ENCODE assay signal across 22 mouse cellular contexts in the genomic region with DNA sequence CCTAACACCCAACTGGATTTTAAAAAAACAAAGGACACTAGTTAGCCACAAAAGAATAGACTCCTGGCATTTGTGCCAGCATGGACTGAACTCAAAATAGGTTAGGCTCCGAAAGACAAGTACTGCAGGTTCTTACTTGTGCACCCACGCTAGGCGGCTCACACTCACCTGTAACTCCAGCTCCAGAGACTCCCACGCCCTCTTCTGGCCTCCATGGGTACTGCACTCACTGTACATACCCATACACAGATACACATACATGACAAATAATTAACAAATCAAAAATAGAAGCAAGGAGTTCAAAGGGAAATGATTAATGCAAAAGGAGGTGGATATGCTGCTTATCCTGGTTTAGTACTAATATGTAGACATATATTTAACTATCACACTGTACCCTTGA.
DNase-seq lines count a peak whose midpoint lies in the region; ATAC-seq and TF ChIP-seq lines count a peak whose summit lies in the region.
"Had no signal": no experiment of that assay in that cellular context is flagged by ENCODE, and none has a peak within 500 bp of the region (broad histone marks: within the 10 kb centered on the region; RNA-seq: fewer than 3 reads in every experiment).

No protein-coding gene starts in this region.

- no peaks in the 10 kb centered on the region for H3K9me3 ChIP-seq in hindbrain, postnatal 0 days (ENCODE audit: low read length)
- no peaks in the 10 kb centered on the region for H3K9me3 ChIP-seq in hindbrain, embryonic 16.5 days (ENCODE audit: control insufficient read depth, low read length)
- H3K9me3 ChIP-seq in lung, postnatal 0 days (ENCODE audit: low read length): no peaks in the 10 kb centered on the region
- H3K9me3 ChIP-seq: hindbrain, embryonic 13.5 days; intestine, embryonic 15.5 days; kidney, embryonic 15.5 days; limb, embryonic 15.5 days had no signal

- no peaks in the 10 kb centered on the region for H3K36me3 ChIP-seq in hindbrain, postnatal 0 days (ENCODE audit: insufficient read depth, low read length)
- no peaks in the 10 kb centered on the region for H3K36me3 ChIP-seq in hindbrain, embryonic 16.5 days (ENCODE audit: control insufficient read depth, insufficient read depth, low read length)
- no peaks in the 10 kb centered on the region for H3K36me3 ChIP-seq in lung, postnatal 0 days (ENCODE audit: insufficient read depth, low read length)
- H3K36me3 ChIP-seq: hindbrain, embryonic 13.5 days; intestine, embryonic 15.5 days; kidney, embryonic 15.5 days; limb, embryonic 15.5 days had no signal

- no peaks in the 10 kb centered on the region for H3K4me1 ChIP-seq in hindbrain, postnatal 0 days (ENCODE audit: insufficient read depth, low read length)
- peaks cover 9% of the 10 kb centered on the region; the same call in 1 of the 2 replicates for H3K4me1 ChIP-seq in hindbrain, embryonic 16.5 days (ENCODE audit: control insufficient read depth, insufficient read depth, low read depth, low read length)
- H3K4me1 ChIP-seq in lung, postnatal 0 days (ENCODE audit: insufficient read depth, low read depth, low read length): no peaks in the 10 kb centered on the region
- H3K4me1 ChIP-seq: intestine, embryonic 15.5 days; kidney, embryonic 15.5 days; limb, embryonic 15.5 days had no signal

- H3K4me3 ChIP-seq in hindbrain, postnatal 0 days (ENCODE audit: low read length): no peak overlapping the region
- H3K4me3 ChIP-seq in hindbrain, embryonic 16.5 days (ENCODE audit: low read length): no peak overlapping the region
- no peak overlapping the region for H3K4me3 ChIP-seq in lung, postnatal 0 days (ENCODE audit: low read depth, low read length)
- H3K4me3 ChIP-seq: hindbrain, embryonic 13.5 days; intestine, embryonic 15.5 days; kidney, embryonic 15.5 days; limb, embryonic 15.5 days had no signal

- no peaks in the 10 kb centered on the region for H3K27me3 ChIP-seq in hindbrain, postnatal 0 days (ENCODE audit: insufficient read depth, low read length)
- H3K27me3 ChIP-seq in hindbrain, embryonic 16.5 days (replicated peaks; ENCODE audit: control insufficient read depth, insufficient read depth, low read length): no peaks in the 10 kb centered on the region
- H3K27me3 ChIP-seq in lung, postnatal 0 days (replicated peaks; ENCODE audit: insufficient read depth, low read length): no peaks in the 10 kb centered on the region
- H3K27me3 ChIP-seq: hindbrain, embryonic 13.5 days; intestine, embryonic 15.5 days; kidney, embryonic 15.5 days; limb, embryonic 15.5 days had no signal

- WGBS in hindbrain, postnatal 0 days: 75% methylated on average over 4 of the region's 4 CpGs
- WGBS in hindbrain, embryonic 16.5 days: 72% methylated on average over 4 of the region's 4 CpGs
- WGBS in lung, postnatal 0 days: 73% methylated on average over 4 of the region's 4 CpGs

- no peak overlapping the region for H3K4me2 ChIP-seq in hindbrain, postnatal 0 days (ENCODE audit: low read depth, low read length)
- H3K4me2 ChIP-seq in hindbrain, embryonic 16.5 days (ENCODE audit: low read length): no peak overlapping the region
- no peak overlapping the region for H3K4me2 ChIP-seq in lung, postnatal 0 days (replicated peaks; ENCODE audit: low read depth, low read length)
- H3K4me2 ChIP-seq: hindbrain, embryonic 13.5 days; intestine, embryonic 15.5 days; kidney, embryonic 15.5 days; limb, embryonic 15.5 days had no signal

- no peak overlapping the region for H3K27ac ChIP-seq in hindbrain, postnatal 0 days
- no peak overlapping the region for H3K27ac ChIP-seq in hindbrain, embryonic 16.5 days (ENCODE audit: low read depth, low read length)
- H3K27ac ChIP-seq in lung, postnatal 0 days (ENCODE audit: low read length): no peak overlapping the region
- H3K27ac ChIP-seq: intestine, embryonic 15.5 days; kidney, embryonic 15.5 days; limb, embryonic 15.5 days had no signal

- peak; percentile 44 for TF ChIP-seq CTCF in hindbrain, postnatal 0 days (IDR thresholded peaks at IDR 0.05; ENCODE audit: low read depth)
- peak; percentile 10; the same call in 1 of the 2 replicates for TF ChIP-seq CTCF in lung, postnatal 0 days (IDR thresholded peaks at IDR 0.05)
- peak; percentile 32; the same call in 1 of the 2 replicates for TF ChIP-seq CTCF in brain, embryonic 14.5 days (IDR thresholded peaks at IDR 0.05; ENCODE audit: borderline replicate concordance, extremely low read depth, insufficient read depth, insufficient read length)

- no peak for TF ChIP-seq EP300 in lung, postnatal 0 days (IDR thresholded peaks at IDR 0.05)

- peak; percentile 5 for DNase-seq in CD4-positive, CD25-positive, alpha-beta regulatory T cell, adult 2 months (ENCODE audit: low read depth, low spot score)
- no peak for DNase-seq in hindbrain, postnatal 0 days (ENCODE audit: low spot score)
- no peak for DNase-seq in lung, postnatal 0 days (ENCODE audit: low spot score)
- DNase-seq in lung, postnatal 25 days (ENCODE audit: low spot score): no peak
- no peak for DNase-seq in brain, embryonic 14.5 days (ENCODE audit: low read depth)
- no peak for DNase-seq in ovary, postnatal 14 days (ENCODE audit: low spot score)
- DNase-seq: adrenal gland, postnatal 14 days; cerebellum, adult 11-12 months; cerebellum, postnatal 36 days; gastrocnemius, postnatal 14 days; heart, postnatal 10 days; liver, postnatal 0 days; lung, postnatal 4 days; right cerebral cortex, adult 18-20 months; thymus, postnatal 4 days had no signal

- H3K9ac ChIP-seq in hindbrain, postnatal 0 days (replicated peaks; ENCODE audit: low read length): no peak overlapping the region
- no peak overlapping the region for H3K9ac ChIP-seq in hindbrain, embryonic 16.5 days (ENCODE audit: low read depth, low read length)
- no peak overlapping the region for H3K9ac ChIP-seq in lung, postnatal 0 days (replicated peaks; ENCODE audit: low read depth)
- H3K9ac ChIP-seq: hindbrain, embryonic 13.5 days; intestine, embryonic 15.5 days; kidney, embryonic 15.5 days; limb, embryonic 15.5 days; liver, postnatal 0 days had no signal

- no peak for TF ChIP-seq POLR2A in brain, embryonic 14.5 days (IDR thresholded peaks at IDR 0.05; ENCODE audit: borderline replicate concordance, extremely low read depth, insufficient read depth, insufficient read length, poor library complexity, severe bottlenecking)

- no peak for ATAC-seq in CD4-positive, CD25-positive, alpha-beta regulatory T cell, adult 4 months
- ATAC-seq in hindbrain, postnatal 0 days: no peak
- no peak for ATAC-seq in hindbrain, embryonic 16.5 days
- ATAC-seq in lung, postnatal 0 days: no peak
- ATAC-seq: intestine, embryonic 15.5 days; liver, postnatal 0 days; Patski had no signal
